Comparison of ENCODE assay signal across 9 mouse cellular contexts in genomic region chr19:47016487-47016886, GRCm38 (mm10). TPM values are rescaled to one million over a fixed set of nuclear protein-coding genes. Genes with fewer than 3 reads are reported as not detected.
A peak's percentile ranks its signal among the peaks of the same experiment; 100 is the strongest.
DNase-seq lines count a peak whose midpoint lies in the region; ATAC-seq and TF ChIP-seq lines count a peak whose summit lies in the region.
"Had no signal": no experiment of that assay in that cellular context is flagged by ENCODE, and none has a peak within 500 bp of the region (broad histone marks: within the 10 kb centered on the region; RNA-seq: fewer than 3 reads in every experiment).

No protein-coding gene starts in this region.

- no peaks in the 10 kb centered on the region for H3K9me3 ChIP-seq in forebrain, embryonic 14.5 days (replicated peaks; ENCODE audit: control insufficient read depth, low read length)
- H3K9me3 ChIP-seq: embryonic facial prominence, embryonic 15.5 days had no signal

- 0 out of 2 replicates have a peak, but pooled peaks cover 3% of the 10 kb centered on the region for H3K4me1 ChIP-seq in forebrain, embryonic 14.5 days (ENCODE audit: control insufficient read depth, insufficient read depth, low read length)

- no peak overlapping the region for H3K27ac ChIP-seq in layer of hippocampus, adult 2 months
- H3K27ac ChIP-seq in forebrain, embryonic 14.5 days (ENCODE audit: low read depth, low read length), result no peak overlapping the region
- H3K27ac ChIP-seq: embryonic facial prominence, embryonic 15.5 days had no signal

- WGBS in forebrain, embryonic 14.5 days, result under 1% methylated on average over 15 of the region's 15 CpGs

- peak in 1 of 2 experiments; percentile 43 for DNase-seq in layer of hippocampus, adult 2 months (ENCODE audit: low spot score in 2 of 2)
- DNase-seq in layer of hippocampus, adult 9-11 months, result no peak
- DNase-seq in adrenal gland, postnatal 10 days, result peak; percentile 90
- DNase-seq in forebrain, embryonic 14.5 days (ENCODE audit: low spot score), result peak; percentile 75
- peak; percentile 62 for DNase-seq in induced T-regulatory cell, adult 2 months (ENCODE audit: low read depth)
- peak; percentile 24 to 53 for DNase-seq in spleen, postnatal 14 days (ENCODE audit: low spot score in 2 of 2)

- H3K4me3 ChIP-seq in layer of hippocampus, adult 2 months, result peak overlapping the region; percentile 81
- peak overlapping the region; percentile 70 for H3K4me3 ChIP-seq in forebrain, embryonic 14.5 days (ENCODE audit: low read depth, low read length)

- H3K36me3 ChIP-seq in forebrain, embryonic 14.5 days (ENCODE audit: control insufficient read depth, insufficient read depth, low read length), result peaks cover 7% of the 10 kb centered on the region; the same call in 1 of the 2 replicates
- H3K36me3 ChIP-seq: embryonic facial prominence, embryonic 15.5 days had no signal

- H3K27me3 ChIP-seq in forebrain, embryonic 14.5 days (replicated peaks; ENCODE audit: control insufficient read depth, insufficient read depth, low read length), result peaks cover 23% of the 10 kb centered on the region

- peak overlapping the region; percentile 71 for H3K4me2 ChIP-seq in forebrain, embryonic 14.5 days (ENCODE audit: low read length)
- H3K4me2 ChIP-seq: embryonic facial prominence, embryonic 15.5 days had no signal

- peak overlapping the region; percentile 85 for H3K9ac ChIP-seq in forebrain, embryonic 14.5 days (ENCODE audit: low read length)
- H3K9ac ChIP-seq: embryonic facial prominence, embryonic 15.5 days had no signal

- no peak for TF ChIP-seq CTCF in layer of hippocampus, adult 2 months (conservative IDR thresholded peaks at IDR 0.05)

- ATAC-seq in forebrain, embryonic 14.5 days, result no peak
- ATAC-seq in megakaryocyte-erythroid progenitor cell, adult 5-6 weeks (replicated peaks; ENCODE audit: low FRiP score, low TSS enrichment, poor library complexity, severe bottlenecking), result peak; percentile 63
- ATAC-seq in erythroid progenitor cell, adult 5-6 weeks (replicated peaks; ENCODE audit: low FRiP score, poor library complexity, severe bottlenecking), result no peak

RNA-seq across cellular contexts. Expression of gene Nt5c2, which starts 1.5 kb away (rescaled TPM):
- total RNA-seq in layer of hippocampus, adult 2 months (2021), result 10 to 100 TPM; 80.9 to 84.4 TPM
- 10 to 100 TPM; 73.1 to 77.3 TPM for total RNA-seq in adrenal gland, postnatal 10 days (2021)
- 84.2 and 86.2 TPM in 2 replicates for polyA plus RNA-seq in forebrain, embryonic 14.5 days (2014; fragmentation: Nextera tagmentation; extraction: Ambion mirVana)
- total RNA-seq in megakaryocyte-erythroid progenitor cell, adult 5-6 weeks (2014; fragmentation: Nextera tagmentation), result 87.1 and 88.5 TPM in 2 replicates
- 142 and 145 TPM in 2 replicates for total RNA-seq in megakaryocyte-erythroid progenitor cell, adult 5-6 weeks (2017)
- 26.4 and 41.4 TPM in 2 replicates for total RNA-seq in erythroid progenitor cell, adult 5-6 weeks (2015; ENCODE audit: low replicate concordance)
- total RNA-seq in erythroid progenitor cell, adult 5-6 weeks (2017; ENCODE audit: low replicate concordance), result 34.8 and 47.9 TPM in 2 replicates

RNA-seq across cellular contexts. Expression of gene Ina, which starts 2.0 kb away (rescaled TPM):
- 100 to 1,000 TPM; 170 to 180 TPM for total RNA-seq in layer of hippocampus, adult 2 months (2021)
- 10 to 100 TPM in 1 of 2 experiments, 1 to 10 TPM in 1; 7.6 to 12.2 TPM for total RNA-seq in adrenal gland, postnatal 10 days (2021)
- polyA plus RNA-seq in forebrain, embryonic 14.5 days (2014; fragmentation: Nextera tagmentation; extraction: Ambion mirVana), result 253 and 297 TPM in 2 replicates
- 1.1 TPM in 1 of 2 replicates, not detected in the other for total RNA-seq in megakaryocyte-erythroid progenitor cell, adult 5-6 weeks (2014; fragmentation: Nextera tagmentation)
- 0.09 and 0.27 TPM in 2 replicates for total RNA-seq in megakaryocyte-erythroid progenitor cell, adult 5-6 weeks (2017)
- total RNA-seq in erythroid progenitor cell, adult 5-6 weeks (2015; ENCODE audit: low replicate concordance), result not detected in 2 replicates
- not detected in 2 replicates for total RNA-seq in erythroid progenitor cell, adult 5-6 weeks (2017; ENCODE audit: low replicate concordance)

RNA-seq across cellular contexts. Expression of gene Pcgf6, which starts 34.2 kb away (rescaled TPM):
- total RNA-seq in layer of hippocampus, adult 2 months (2021), result 10 to 100 TPM; 19.3 to 25.5 TPM
- total RNA-seq in adrenal gland, postnatal 10 days (2021), result 1 to 10 TPM; 8.6 to 8.9 TPM
- 20.4 and 23.0 TPM in 2 replicates for polyA plus RNA-seq in forebrain, embryonic 14.5 days (2014; fragmentation: Nextera tagmentation; extraction: Ambion mirVana)
- total RNA-seq in megakaryocyte-erythroid progenitor cell, adult 5-6 weeks (2014; fragmentation: Nextera tagmentation), result 33.8 and 37.5 TPM in 2 replicates
- 18.6 and 19.8 TPM in 2 replicates for total RNA-seq in megakaryocyte-erythroid progenitor cell, adult 5-6 weeks (2017)
- 6.7 and 8.6 TPM in 2 replicates for total RNA-seq in erythroid progenitor cell, adult 5-6 weeks (2015; ENCODE audit: low replicate concordance)
- total RNA-seq in erythroid progenitor cell, adult 5-6 weeks (2017; ENCODE audit: low replicate concordance), result 0.61 and 1.4 TPM in 2 replicates

RNA-seq across cellular contexts. Expression of gene Taf5, which starts 51.1 kb away (rescaled TPM):
- total RNA-seq in layer of hippocampus, adult 2 months (2021), result 1 to 10 TPM; 5.2 to 5.6 TPM
- 1 to 10 TPM; 4.4 to 4.8 TPM for total RNA-seq in adrenal gland, postnatal 10 days (2021)
- 8.4 and 10.2 TPM in 2 replicates for polyA plus RNA-seq in forebrain, embryonic 14.5 days (2014; fragmentation: Nextera tagmentation; extraction: Ambion mirVana)
- 14.6 and 17.0 TPM in 2 replicates for total RNA-seq in megakaryocyte-erythroid progenitor cell, adult 5-6 weeks (2014; fragmentation: Nextera tagmentation)
- 26.3 and 28.4 TPM in 2 replicates for total RNA-seq in megakaryocyte-erythroid progenitor cell, adult 5-6 weeks (2017)
- 19.5 and 19.7 TPM in 2 replicates for total RNA-seq in erythroid progenitor cell, adult 5-6 weeks (2015; ENCODE audit: low replicate concordance)
- total RNA-seq in erythroid progenitor cell, adult 5-6 weeks (2017; ENCODE audit: low replicate concordance), result 26.1 and 28.5 TPM in 2 replicates

Comparison
In these comparisons a context has a peak if more than half of its experiments do, and no peak if none do; other contexts are left out.
1. RNA of gene Ina, which starts 2.0 kb away (total RNA-seq): 170 to 180 TPM in layer of hippocampus, adult 2 months; 7.6 to 12.2 TPM in adrenal gland, postnatal 10 days, 0.09 to 1.1 TPM in megakaryocyte-erythroid progenitor cell, adult 5-6 weeks and not detected in erythroid progenitor cell, adult 5-6 weeks; every median in the first group is over 10 times any median in the second.